Mouse (Mus musculus): ENCODE measurements around the gene Dgki. TPM values are rescaled to one million over a fixed set of nuclear protein-coding genes. Genes with fewer than 3 reads are reported as not detected.

Dgki gene
- polyA plus RNA-seq, 2 experiments: 0.02 TPM; not detected in 1

- H3K9me3 ChIP-seq (ENCODE audit: control insufficient read depth, low read length): no peaks in the 10 kb centered on the region
- 36% methylated on average over 4 of the region's 4 CpGs for WGBS (ENCODE audit: insufficient replicate concordance)
- H3K4me3 ChIP-seq (ENCODE audit: insufficient read depth in 1 of 2, low read depth in 2 of 2, low read length in 2 of 2): no peak overlapping the region
- no peak overlapping the region for H3K27ac ChIP-seq
- DNase-seq (ENCODE audit: low read depth in 3 of 3, low spot score in 3 of 3) (no peak), ATAC-seq (ENCODE audit: insufficient read depth) (no peak)
- H3K36me3 ChIP-seq (replicated peaks; ENCODE audit: control insufficient read depth, insufficient read depth, low read depth): no peaks in the 10 kb centered on the region
- peaks cover 38% of the 10 kb centered on the region for H3K27me3 ChIP-seq (ENCODE audit: control insufficient read depth, insufficient read depth, low read length)
- H3K9ac ChIP-seq (replicated peaks): no peak overlapping the region
- no peak overlapping the region for H3K4me2 ChIP-seq (ENCODE audit: low read depth)
- TF ChIP-seq CTCF (IDR thresholded peaks at IDR 0.05; ENCODE audit: low read depth): no peak
- no peaks in the 10 kb centered on the region for H3K4me1 ChIP-seq (replicated peaks; ENCODE audit: control insufficient read depth in 2 of 2, insufficient read depth in 2 of 2, low read length in 1 of 2)
Observed at GRCm38 (mm10) chr6:37298982-37299381, 1.0 kb downstream of the Dgki start.

GRCm38 (mm10) chr6:37297744-37298482 lies 2.1 kb downstream of the Dgki start:
- H3K4me2 ChIP-seq (ENCODE audit: low read depth): no peak overlapping the region
- WGBS (ENCODE audit: insufficient replicate concordance): 40% methylated on average over 8 of the region's 8 CpGs
- TF ChIP-seq EP300 (IDR thresholded peaks at IDR 0.05; ENCODE audit: low read depth): no peak
- TF ChIP-seq CTCF (IDR thresholded peaks at IDR 0.05; ENCODE audit: low read depth): no peak
- no peaks in the 10 kb centered on the region for H3K9me3 ChIP-seq (ENCODE audit: control insufficient read depth, low read length)
- H3K4me1 ChIP-seq (replicated peaks; ENCODE audit: control insufficient read depth in 2 of 2, insufficient read depth in 2 of 2, low read length in 1 of 2): no peaks in the 10 kb centered on the region
- H3K9ac ChIP-seq (replicated peaks): no peak overlapping the region
- H3K4me3 ChIP-seq (ENCODE audit: insufficient read depth in 1 of 2, low read depth in 2 of 2, low read length in 2 of 2): no peak overlapping the region
- DNase-seq (ENCODE audit: low read depth in 3 of 3, low spot score in 3 of 3) (no peak), ATAC-seq (ENCODE audit: insufficient read depth) (no peak)
- H3K27ac ChIP-seq: no peak overlapping the region
- H3K27me3 ChIP-seq (ENCODE audit: control insufficient read depth, insufficient read depth, low read length): peaks cover 38% of the 10 kb centered on the region
- H3K36me3 ChIP-seq (replicated peaks; ENCODE audit: control insufficient read depth, insufficient read depth, low read depth): no peaks in the 10 kb centered on the region

DNA sequence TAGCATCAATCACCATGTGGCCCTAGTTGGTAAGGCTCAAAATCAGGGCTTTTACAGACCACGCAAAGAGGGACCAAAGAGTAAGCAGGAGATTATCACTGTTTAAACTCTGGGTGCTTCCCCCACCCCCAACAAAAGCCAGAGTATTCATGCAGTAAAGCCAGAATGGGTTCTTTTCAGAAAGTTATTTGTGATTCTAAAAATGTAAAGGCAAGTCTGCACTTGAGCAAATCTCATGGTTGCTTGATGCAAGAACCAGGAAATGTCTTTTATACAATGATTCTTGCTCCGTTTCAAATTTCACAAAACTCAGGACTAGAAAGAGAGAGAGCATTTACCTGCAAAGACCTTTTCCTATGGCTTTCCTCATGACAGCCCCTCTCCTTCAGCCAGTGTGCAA lies 7.9 kb downstream of the Dgki start:
- H3K27me3 ChIP-seq (ENCODE audit: control insufficient read depth, insufficient read depth, low read length): no peaks in the 10 kb centered on the region
- no peak overlapping the region for H3K4me3 ChIP-seq (ENCODE audit: insufficient read depth in 1 of 2, low read depth in 2 of 2, low read length in 2 of 2)
- no peak for ATAC-seq (ENCODE audit: insufficient read depth)
- DNase-seq (ENCODE audit: low read depth in 3 of 3, low spot score in 3 of 3): no peak
- H3K9me3 ChIP-seq (ENCODE audit: control insufficient read depth, low read length): no peaks in the 10 kb centered on the region
- no peaks in the 10 kb centered on the region for H3K4me1 ChIP-seq (replicated peaks; ENCODE audit: control insufficient read depth in 2 of 2, insufficient read depth in 2 of 2, low read length in 1 of 2)
- H3K27ac ChIP-seq: no peak overlapping the region
- TF ChIP-seq EP300 (IDR thresholded peaks at IDR 0.05; ENCODE audit: low read depth): no peak
- no peaks in the 10 kb centered on the region for H3K36me3 ChIP-seq (replicated peaks; ENCODE audit: control insufficient read depth, insufficient read depth, low read depth)
- H3K4me2 ChIP-seq (ENCODE audit: low read depth): no peak overlapping the region
- H3K9ac ChIP-seq (replicated peaks): no peak overlapping the region
- 55% methylated on average over 2 of the region's 2 CpGs for WGBS (ENCODE audit: insufficient replicate concordance)

DNA sequence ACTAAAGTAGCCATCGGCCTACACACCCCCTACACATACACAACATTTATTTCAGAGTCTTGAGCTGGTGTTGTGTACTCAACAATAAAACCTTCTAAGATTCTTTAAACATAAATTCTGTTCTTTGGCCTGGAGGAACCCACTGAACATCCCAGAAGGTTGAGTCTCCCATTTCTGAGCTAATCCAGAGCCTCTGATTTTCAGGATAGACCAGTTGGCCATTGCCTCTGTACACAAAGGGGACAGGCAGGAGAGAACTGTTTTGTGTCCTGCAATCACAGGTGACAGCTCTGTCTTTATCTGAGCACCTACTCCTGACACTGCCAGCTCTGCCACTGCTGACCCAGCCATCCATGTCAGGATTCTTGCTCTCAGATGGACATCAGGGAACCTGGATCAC lies 8.8 kb downstream of the Dgki start:
- Histone ChIP-seq H3K4me3 (ENCODE audit: insufficient read depth in 1 of 2, low read depth in 2 of 2, low read length in 2 of 2) (no peak overlapping the region), H3K4me1 (replicated peaks; ENCODE audit: control insufficient read depth in 2 of 2, insufficient read depth in 2 of 2, low read length in 1 of 2) (no peaks in the 10 kb centered on the region), H3K36me3 (replicated peaks; ENCODE audit: control insufficient read depth, insufficient read depth, low read depth) (no peaks in the 10 kb centered on the region), H3K27ac (no peak overlapping the region), H3K9ac (replicated peaks) (no peak overlapping the region), H3K9me3 (ENCODE audit: control insufficient read depth, low read length) (no peaks in the 10 kb centered on the region), H3K27me3 (ENCODE audit: control insufficient read depth, insufficient read depth, low read length) (no peaks in the 10 kb centered on the region), H3K4me2 (ENCODE audit: low read depth) (no peak overlapping the region)
- TF ChIP-seq EP300 (IDR thresholded peaks at IDR 0.05; ENCODE audit: low read depth): no peak
- no peak for TF ChIP-seq CTCF (IDR thresholded peaks at IDR 0.05; ENCODE audit: low read depth)
- ATAC-seq (ENCODE audit: insufficient read depth) (no peak), DNase-seq (ENCODE audit: low read depth in 3 of 3, low spot score in 3 of 3) (no peak)
- WGBS (ENCODE audit: insufficient replicate concordance): 50% methylated on average over 1 of the region's 1 CpGs

GRCm38 (mm10) chr6:37290691-37291090 lies 9.3 kb downstream of the Dgki start:
- Histone ChIP-seq H3K9me3 (ENCODE audit: control insufficient read depth, low read length) (no peaks in the 10 kb centered on the region), H3K36me3 (replicated peaks; ENCODE audit: control insufficient read depth, insufficient read depth, low read depth) (no peaks in the 10 kb centered on the region), H3K4me3 (ENCODE audit: insufficient read depth in 1 of 2, low read depth in 2 of 2, low read length in 2 of 2) (no peak overlapping the region), H3K4me1 (replicated peaks; ENCODE audit: control insufficient read depth in 2 of 2, insufficient read depth in 2 of 2, low read length in 1 of 2) (no peaks in the 10 kb centered on the region), H3K27ac (no peak overlapping the region), H3K4me2 (ENCODE audit: low read depth) (no peak overlapping the region), H3K27me3 (ENCODE audit: control insufficient read depth, insufficient read depth, low read length) (no peaks in the 10 kb centered on the region), H3K9ac (replicated peaks) (no peak overlapping the region)
- DNase-seq (ENCODE audit: low read depth in 3 of 3, low spot score in 3 of 3) (no peak), ATAC-seq (ENCODE audit: insufficient read depth) (no peak)
- WGBS (ENCODE audit: insufficient replicate concordance): 80% methylated on average over 3 of the region's 3 CpGs
- no peak for TF ChIP-seq CTCF (IDR thresholded peaks at IDR 0.05; ENCODE audit: low read depth)
- no peak for TF ChIP-seq EP300 (IDR thresholded peaks at IDR 0.05; ENCODE audit: low read depth)

All from liver, embryonic 14.5 days (tissue).